Mouse (Mus musculus): Measurements from ENCODE around the gene Prss38. TPM values are rescaled to one million over a fixed set of nuclear protein-coding genes. Genes with fewer than 3 reads are reported as not detected.
"Not testable (repeated sequence)": the region's sequence is repeated elsewhere in the genome, so short reads cannot be mapped to it uniquely, and the experiment has no call there.

Prss38 gene
- polyA plus RNA-seq, 1 experiment from 2014 or later, result not detected

- 85% methylated on average over 4 of the region's 4 CpGs for WGBS
- no peak for DNase-seq (ENCODE audit: low spot score)
- Histone ChIP-seq H3K27ac (ENCODE audit: low read depth, low read length) (no peak overlapping the region), H3K9ac (ENCODE audit: low read length) (no peak overlapping the region), H3K4me1 (ENCODE audit: control insufficient read depth, insufficient read depth, low read length) (peaks cover 15% of the 10 kb centered on the region), H3K4me2 (ENCODE audit: low read depth) (no peak overlapping the region), H3K36me3 (ENCODE audit: control insufficient read depth, insufficient read depth, low read length) (no peaks in the 10 kb centered on the region), H3K9me3 (ENCODE audit: control insufficient read depth, low read length) (no peaks in the 10 kb centered on the region), H3K27me3 (ENCODE audit: control insufficient read depth, insufficient read depth, low read length) (no peaks in the 10 kb centered on the region), H3K4me3 (ENCODE audit: low read depth, low read length) (no peak overlapping the region)
- no peak for ATAC-seq (ENCODE audit: insufficient read depth, low FRiP score, low TSS enrichment)
Measured at GRCm38 (mm10) chr11:59388806-59389205, 13.3 kb upstream of the Prss38 start.

- 58% methylated on average over 4 of the region's 4 CpGs for WGBS
- no peaks in the 10 kb centered on the region for H3K9me3 ChIP-seq (ENCODE audit: control insufficient read depth, low read length)
- H3K27me3 ChIP-seq (ENCODE audit: control insufficient read depth, insufficient read depth, low read length), result no peaks in the 10 kb centered on the region
- no peak overlapping the region for H3K4me2 ChIP-seq (ENCODE audit: low read depth)
- no peak overlapping the region for H3K9ac ChIP-seq (ENCODE audit: low read length)
- peaks cover 15% of the 10 kb centered on the region for H3K4me1 ChIP-seq (ENCODE audit: control insufficient read depth, insufficient read depth, low read length)
- DNase-seq (ENCODE audit: low spot score), result no peak
- no peak overlapping the region for H3K4me3 ChIP-seq (ENCODE audit: low read depth, low read length)
- no peak for ATAC-seq (ENCODE audit: insufficient read depth, low FRiP score, low TSS enrichment)
- no peak overlapping the region for H3K27ac ChIP-seq (ENCODE audit: low read depth, low read length)
- no peaks in the 10 kb centered on the region for H3K36me3 ChIP-seq (ENCODE audit: control insufficient read depth, insufficient read depth, low read length)
Measured at GRCm38 (mm10) chr11:59387471-59387870, 12.0 kb upstream of the Prss38 start.

- H3K27ac ChIP-seq (ENCODE audit: low read depth, low read length), result no peak overlapping the region
- no peak for ATAC-seq (ENCODE audit: insufficient read depth, low FRiP score, low TSS enrichment)
Measured at GRCm38 (mm10) chr11:59385123-59385522, 9.7 kb upstream of the Prss38 start.

GRCm38 (mm10) chr11:59384441-59384959, 9.0 kb upstream of the Prss38 start:
- H3K27me3 ChIP-seq (ENCODE audit: control insufficient read depth, insufficient read depth, low read length), result no peaks in the 10 kb centered on the region
- 37% methylated on average over 7 of the region's 7 CpGs for WGBS
- no peak overlapping the region for H3K27ac ChIP-seq (ENCODE audit: low read depth, low read length)
- no peaks in the 10 kb centered on the region for H3K9me3 ChIP-seq (ENCODE audit: control insufficient read depth, low read length)
- H3K4me3 ChIP-seq (ENCODE audit: low read depth, low read length), result no peak overlapping the region
- ATAC-seq (ENCODE audit: insufficient read depth, low FRiP score, low TSS enrichment) (no peak), DNase-seq (ENCODE audit: low spot score) (no peak)
- H3K4me2 ChIP-seq (ENCODE audit: low read depth), result no peak overlapping the region
- no peaks in the 10 kb centered on the region for H3K36me3 ChIP-seq (ENCODE audit: control insufficient read depth, insufficient read depth, low read length)
- H3K9ac ChIP-seq (ENCODE audit: low read length), result no peak overlapping the region
- peaks cover 15% of the 10 kb centered on the region for H3K4me1 ChIP-seq (ENCODE audit: control insufficient read depth, insufficient read depth, low read length)

More at GRCm38 (mm10) chr11:59385123-59385522, 9.7 kb upstream of the Prss38 start:
- peaks cover 15% of the 10 kb centered on the region for H3K4me1 ChIP-seq (ENCODE audit: control insufficient read depth, insufficient read depth, low read length)
- H3K27me3 ChIP-seq (ENCODE audit: control insufficient read depth, insufficient read depth, low read length), result no peaks in the 10 kb centered on the region
- H3K36me3 ChIP-seq (ENCODE audit: control insufficient read depth, insufficient read depth, low read length), result no peaks in the 10 kb centered on the region
- H3K9me3 ChIP-seq (ENCODE audit: control insufficient read depth, low read length), result no peaks in the 10 kb centered on the region
- peak; percentile 33 for DNase-seq (ENCODE audit: low spot score)
- H3K4me3 ChIP-seq (ENCODE audit: low read depth, low read length), result no peak overlapping the region
- no peak overlapping the region for H3K9ac ChIP-seq (ENCODE audit: low read length)
- H3K4me2 ChIP-seq (ENCODE audit: low read depth), result no peak overlapping the region
- WGBS, result 8% methylated on average over 8 of the region's 8 CpGs

GRCm38 (mm10) chr11:59379547-59379946, 4.1 kb upstream of the Prss38 start:
- Histone ChIP-seq H3K4me2 (ENCODE audit: low read depth) (no peak overlapping the region), H3K4me1 (ENCODE audit: control insufficient read depth, insufficient read depth, low read length) (peaks cover 3% of the 10 kb centered on the region), H3K4me3 (ENCODE audit: low read depth, low read length) (no peak overlapping the region), H3K27me3 (ENCODE audit: control insufficient read depth, insufficient read depth, low read length) (no peaks in the 10 kb centered on the region), H3K36me3 (ENCODE audit: control insufficient read depth, insufficient read depth, low read length) (no peaks in the 10 kb centered on the region), H3K9me3 (ENCODE audit: control insufficient read depth, low read length) (no peaks in the 10 kb centered on the region), H3K9ac (ENCODE audit: low read length) (no peak overlapping the region), H3K27ac (ENCODE audit: low read depth, low read length) (no peak overlapping the region)
- no peak for DNase-seq (ENCODE audit: low spot score)
- ATAC-seq (ENCODE audit: insufficient read depth, low FRiP score, low TSS enrichment), result no peak

GRCm38 (mm10) chr11:59377999-59378398, 2.5 kb upstream of the Prss38 start:
- Histone ChIP-seq H3K4me3 (ENCODE audit: low read depth, low read length) (no peak overlapping the region), H3K9ac (ENCODE audit: low read length) (no peak overlapping the region), H3K27ac (ENCODE audit: low read depth, low read length) (no peak overlapping the region), H3K4me2 (ENCODE audit: low read depth) (no peak overlapping the region), H3K9me3 (ENCODE audit: control insufficient read depth, low read length) (no peaks in the 10 kb centered on the region), H3K27me3 (ENCODE audit: control insufficient read depth, insufficient read depth, low read length) (no peaks in the 10 kb centered on the region), H3K4me1 (ENCODE audit: control insufficient read depth, insufficient read depth, low read length) (no peaks in the 10 kb centered on the region), H3K36me3 (ENCODE audit: control insufficient read depth, insufficient read depth, low read length) (no peaks in the 10 kb centered on the region)
- no peak for ATAC-seq (ENCODE audit: insufficient read depth, low FRiP score, low TSS enrichment)
- no peak for DNase-seq (ENCODE audit: low spot score)
- 91% methylated on average over 3 of the region's 3 CpGs for WGBS

GRCm38 (mm10) chr11:59369848-59370247, 5.6 kb downstream of the Prss38 start:
- H3K4me3 ChIP-seq (ENCODE audit: low read depth, low read length), result no peak overlapping the region
- H3K9me3 ChIP-seq (ENCODE audit: control insufficient read depth, low read length), result no peaks in the 10 kb centered on the region
- DNase-seq (ENCODE audit: low spot score) (no peak), ATAC-seq (ENCODE audit: insufficient read depth, low FRiP score, low TSS enrichment) (no peak)
- H3K4me1 ChIP-seq (ENCODE audit: control insufficient read depth, insufficient read depth, low read length), result no peaks in the 10 kb centered on the region
- H3K36me3 ChIP-seq (ENCODE audit: control insufficient read depth, insufficient read depth, low read length), result no peaks in the 10 kb centered on the region
- H3K4me2 ChIP-seq (ENCODE audit: low read depth), result no peak overlapping the region
- no peak overlapping the region for H3K27ac ChIP-seq (ENCODE audit: low read depth, low read length)
- H3K9ac ChIP-seq (ENCODE audit: low read length), result no peak overlapping the region
- H3K27me3 ChIP-seq (ENCODE audit: control insufficient read depth, insufficient read depth, low read length), result no peaks in the 10 kb centered on the region
- WGBS, result 80% methylated on average over 11 of the region's 11 CpGs

GRCm38 (mm10) chr11:59367955-59368354, 7.5 kb downstream of the Prss38 start:
- not testable (repeated sequence) for DNase-seq (ENCODE audit: low spot score); ATAC-seq (ENCODE audit: insufficient read depth, low FRiP score, low TSS enrichment); H3K27me3 ChIP-seq (ENCODE audit: control insufficient read depth, insufficient read depth, low read length); H3K4me2 ChIP-seq (ENCODE audit: low read depth); H3K27ac ChIP-seq (ENCODE audit: low read depth, low read length); H3K4me1 ChIP-seq (ENCODE audit: control insufficient read depth, insufficient read depth, low read length); H3K4me3 ChIP-seq (ENCODE audit: low read depth, low read length); H3K9me3 ChIP-seq (ENCODE audit: control insufficient read depth, low read length); H3K36me3 ChIP-seq (ENCODE audit: control insufficient read depth, insufficient read depth, low read length); H3K9ac ChIP-seq (ENCODE audit: low read length)
- WGBS, result 82% methylated on average over 4 of the region's 4 CpGs

GRCm38 (mm10) chr11:59366633-59367032, 8.8 kb downstream of the Prss38 start:
- H3K36me3 ChIP-seq (ENCODE audit: control insufficient read depth, insufficient read depth, low read length), result no peaks in the 10 kb centered on the region

More at GRCm38 (mm10) chr11:59366633-59367032, 8.8 kb downstream of the Prss38 start:
- H3K4me3 ChIP-seq (ENCODE audit: low read depth, low read length), result no peak overlapping the region
- H3K4me1 ChIP-seq (ENCODE audit: control insufficient read depth, insufficient read depth, low read length), result no peaks in the 10 kb centered on the region
- no peak for ATAC-seq (ENCODE audit: insufficient read depth, low FRiP score, low TSS enrichment)
- no peak overlapping the region for H3K9ac ChIP-seq (ENCODE audit: low read length)
- DNase-seq (ENCODE audit: low spot score), result peak; percentile 19
- H3K4me2 ChIP-seq (ENCODE audit: low read depth), result no peak overlapping the region
- no peaks in the 10 kb centered on the region for H3K27me3 ChIP-seq (ENCODE audit: control insufficient read depth, insufficient read depth, low read length)
- no peaks in the 10 kb centered on the region for H3K9me3 ChIP-seq (ENCODE audit: control insufficient read depth, low read length)
- no peak overlapping the region for H3K27ac ChIP-seq (ENCODE audit: low read depth, low read length)
- 32% methylated on average over 3 of the region's 3 CpGs for WGBS
